Mouse (Mus musculus) thymus, postnatal 4 days (tissue): Measurements from ENCODE around the gene Raly.
A peak's percentile ranks its signal among the peaks of the same experiment; 100 is the strongest.
"Not testable (repeated sequence)": the region's sequence is repeated elsewhere in the genome, so short reads cannot be mapped to it uniquely, and the experiment has no call there.

Source experiments
- DNase-seq: peaks from one replicate; pipeline ENCODE4 v3.0.0; 2021

The Raly gene

GRCm38 (mm10) chr2:154863672-154864071 lies 72.8 kb downstream of the Raly start:
- DNase-seq = no peak

GRCm38 (mm10) chr2:154865696-154866095 lies 74.8 kb downstream of the Raly start:
- no peak for DNase-seq

GRCm38 (mm10) chr2:154868106-154868505 lies 77.2 kb downstream of the Raly start:
- no peak for DNase-seq

- no peak for DNase-seq
These were observed 79.2 kb downstream of the Raly start for GRCm38 (mm10) chr2:154869954-154870641.

- DNase-seq = no peak
These were observed 85.7 kb downstream of the Raly start for GRCm38 (mm10) chr2:154876621-154877020.

- DNase-seq = no peak
These were observed 100.7 kb downstream of the Raly start for GRCm38 (mm10) chr2:154891585-154891984.

- peak; percentile 96 for DNase-seq
These were observed 101.5 kb downstream of the Raly start, which contains the start of gene Eif2s2 for GRCm38 (mm10) chr2:154892201-154893044. Gene Eif2s2 (minus strand): TSS chr2:154892935.

- DNase-seq = no peak
These were observed 102.1 kb downstream of the Raly start for GRCm38 (mm10) chr2:154893045-154893385.

GRCm38 (mm10) chr2:154893548-154893947 lies 102.7 kb downstream of the Raly start:
- DNase-seq = no peak

GRCm38 (mm10) chr2:154899004-154899403 lies 108.1 kb downstream of the Raly start:
- not testable (repeated sequence) for DNase-seq

GRCm38 (mm10) chr2:154899412-154899811 lies 108.5 kb downstream of the Raly start:
- not testable (repeated sequence) for DNase-seq

GRCm38 (mm10) chr2:154902111-154902510 lies 111.2 kb downstream of the Raly start:
- DNase-seq = no peak

GRCm38 (mm10) chr2:154905796-154906195 lies 114.9 kb downstream of the Raly start:
- no peak for DNase-seq

- not testable (repeated sequence) for DNase-seq
These were observed 117.3 kb downstream of the Raly start for GRCm38 (mm10) chr2:154908223-154908622.

- peak; percentile 38 for DNase-seq
These were observed 118.9 kb downstream of the Raly start for GRCm38 (mm10) chr2:154909789-154910188.

GRCm38 (mm10) chr2:154915922-154916541 lies 125.1 kb downstream of the Raly start:
- DNase-seq = no peak

- DNase-seq = peak; percentile 49
These were observed 125.7 kb downstream of the Raly start for GRCm38 (mm10) chr2:154916547-154916946.
